Mouse (Mus musculus) intestine, embryonic 14.5 days (tissue): Measurements from ENCODE around the gene Tmco5b. TPM values are rescaled to one million over a fixed set of nuclear protein-coding genes. Genes with fewer than 3 reads are reported as not detected.

Experiments
- ATAC-seq: fragments of 200-750 bp; cut with Nextera tagmentation; replicated peaks from 2 replicates; pipeline ENCODE4 v1.8.0; 2017; ENCODE audit warnings: low read depth, moderate number of reproducible peaks, moderate TSS enrichment, moderate library complexity; ENCODE audit not compliant: low FRiP score, low TSS enrichment
- DNase-seq: peaks from one replicate; pipeline ENCODE4 v3.0.0-alpha.2; 2018; ENCODE audit warnings: low spot score
- H3K27ac ChIP-seq: fragments of 300-500 bp; sonication (generic); 2 replicates; pipeline ENCODE4 v1.5.1; 2014; ENCODE audit warnings: low read depth, mild to moderate bottlenecking, control low read depth
- H3K27me3 ChIP-seq: fragments of 300-500 bp; sonication (generic); replicated peaks from 2 replicates; pipeline ENCODE4 v1.6.1; 2014; ENCODE audit warnings: low read length, control low read depth; ENCODE audit not compliant: control insufficient read depth, insufficient read depth
- H3K36me3 ChIP-seq: fragments of 300-500 bp; sonication (generic); 2 replicates; pipeline ENCODE4 v1.6.1; 2014; ENCODE audit warnings: low read length, control low read depth; ENCODE audit not compliant: control insufficient read depth, insufficient read depth
- H3K4me1 ChIP-seq: fragments of 300-500 bp; sonication (generic); replicated peaks from 2 replicates; pipeline ENCODE4 v1.6.1; 2014; ENCODE audit warnings: low read length, control low read depth, mixed read lengths; ENCODE audit not compliant: control insufficient read depth, insufficient read depth
- H3K4me2 ChIP-seq: fragments of 300-500 bp; sonication (generic); 2 replicates; pipeline ENCODE4 v1.6.1; 2014; ENCODE audit warnings: low read length
- H3K4me3 ChIP-seq: fragments of 300-500 bp; sonication (generic); 2 replicates; pipeline ENCODE4 v1.5.1; 2014; ENCODE audit warnings: low read depth, low read length, control low read depth, mixed read lengths
- H3K9ac ChIP-seq: fragments of 300-500 bp; sonication (generic); 2 replicates; pipeline ENCODE4 v1.6.1; 2014; ENCODE audit warnings: mild to moderate bottlenecking, low read length
- H3K9me3 ChIP-seq: fragments of 300-500 bp; sonication (generic); 2 replicates; pipeline ENCODE4 v1.6.1; 2016; ENCODE audit warnings: low read length, control low read depth; ENCODE audit not compliant: control insufficient read depth
- WGBS: fragments of 180-500 bp; shearing (Covaris S2); extraction: QIAGEN DNeasy Blood & Tissue Kit; methylation state at CpG from one replicate; pipeline ENCODE4 v1.1.7; 2014; 5-methylcytosine and 5-hydroxymethylcytosine counted together
- polyA plus RNA-seq: library from polyadenylated mRNA; unstranded; fragments of >200 nt; fragmentation: Nextera tagmentation; extraction: Ambion mirVana; gene quantifications from 2 replicates; pipeline ENCODE4 v1.2.1, GENCODE M21; 2014

The Tmco5b gene
- polyA plus RNA-seq, 1 experiment from 2014 or later: not detected

- Histone ChIP-seq H3K4me2 (no peak overlapping the region), H3K9ac (no peak overlapping the region), H3K36me3 (no peaks in the 10 kb centered on the region), H3K27ac (no peak overlapping the region), H3K4me3 (no peak overlapping the region), H3K4me1 (no peaks in the 10 kb centered on the region), H3K27me3 (0 out of 2 replicates have a peak, but pooled peaks cover 3% of the 10 kb centered on the region), H3K9me3 (no peaks in the 10 kb centered on the region)
- DNase-seq: no peak
- 39% methylated on average over 9 of the region's 9 CpGs for WGBS
- no peak for ATAC-seq
Measured at GRCm38 (mm10) chr2:113333799-113334541, 48.4 kb downstream of the Tmco5b start.

GRCm38 (mm10) chr2:113335561-113336294 is 50.2 kb downstream of the Tmco5b start:
- DNase-seq (no peak), ATAC-seq (no peak)
- no peak overlapping the region for H3K4me2 ChIP-seq
- no peaks in the 10 kb centered on the region for H3K36me3 ChIP-seq
- no peaks in the 10 kb centered on the region for H3K4me1 ChIP-seq
- no peak overlapping the region for H3K9ac ChIP-seq
- no peak overlapping the region for H3K27ac ChIP-seq
- 83% methylated on average over 3 of the region's 3 CpGs for WGBS
- no peaks in the 10 kb centered on the region for H3K27me3 ChIP-seq
- H3K9me3 ChIP-seq: no peaks in the 10 kb centered on the region
- no peak overlapping the region for H3K4me3 ChIP-seq

GRCm38 (mm10) chr2:113344536-113344935 is 59.0 kb downstream of the Tmco5b start:
- Histone ChIP-seq H3K9ac (no peak overlapping the region), H3K4me2 (no peak overlapping the region), H3K36me3 (no peaks in the 10 kb centered on the region), H3K9me3 (no peaks in the 10 kb centered on the region), H3K4me1 (no peaks in the 10 kb centered on the region), H3K27ac (no peak overlapping the region), H3K27me3 (no peaks in the 10 kb centered on the region), H3K4me3 (no peak overlapping the region)
- no peak for ATAC-seq
- DNase-seq: no peak
- 80% methylated on average over 2 of the region's 2 CpGs for whole genome bisulfite sequencing

Other genes with a start within 250 kb of the Tmco5b start
- 2.8 and 3.1 TPM in 2 replicates for gene Ryr3, start 68.6 kb upstream of the Tmco5b start, polyA plus RNA-seq
- 6.2 and 6.5 TPM in 2 replicates for gene Fmn1, start 42.0 kb downstream of the Tmco5b start, polyA plus RNA-seq